Mouse (Mus musculus) CH12.LX (cell line): ENCODE data around the gene Birc3. TPM values are rescaled to one million over a fixed set of nuclear protein-coding genes. Genes with fewer than 3 reads are reported as not detected.

Experiments used
- DNase-seq: peaks from one replicate; pipeline ENCODE4 v3.0.0-alpha.2; 2013; ENCODE audit errors: extremely low read depth
- H3K27ac ChIP-seq: 2 replicates; pipeline ENCODE4 v1.5.1; 2012; ENCODE audit warnings: low read depth, mild to moderate bottlenecking, control low read depth, moderate library complexity; ENCODE audit not compliant: insufficient read depth
- H3K27me3 ChIP-seq: replicated peaks from 2 replicates; pipeline ENCODE3; 2012; ENCODE audit warnings: inconsistent platforms
- H3K36me3 ChIP-seq, 2 experiments: replicated peaks in 1 of 2; 2 replicates each; pipeline versions ENCODE3 to v1.6.1; 2012; ENCODE audit warnings: inconsistent platforms in 1 of 2, low read length in 1 of 2, mild to moderate bottlenecking in 1 of 2, mixed read lengths in 1 of 2, moderate library complexity in 1 of 2; ENCODE audit not compliant: control insufficient read depth in 1 of 2, insufficient read depth in 1 of 2
- H3K4me1 ChIP-seq, 2 experiments: 2 replicates each; pipeline ENCODE4 v1.6.1; 2012; ENCODE audit warnings: inconsistent platforms in 1 of 2, moderate library complexity in 1 of 2; ENCODE audit not compliant: insufficient read depth in 2 of 2, control insufficient read depth in 1 of 2
- H3K4me2 ChIP-seq: 2 replicates; pipeline ENCODE4 v1.6.1; 2012; ENCODE audit warnings: low read depth, mild to moderate bottlenecking, control low read depth; ENCODE audit not compliant: poor library complexity, insufficient read depth, severe bottlenecking
- H3K4me3 ChIP-seq, 3 experiments: fragments of 150-350 bp in 1 of 3; sonication (generic) in 1 of 3; replicated peaks in 1 of 3; 2 replicates each; pipeline versions ENCODE3 to v1.5.1; 2011 to 2012; ENCODE audit warnings: low read depth in 2 of 3, low read length in 2 of 3, mild to moderate bottlenecking in 2 of 3, moderate library complexity in 2 of 3, control low read depth in 1 of 3, improper control_type of control experiment in 1 of 3, inconsistent platforms in 1 of 3, mixed read lengths in 1 of 3; ENCODE audit not compliant: poor library complexity in 1 of 3
- H3K79me2 ChIP-seq: replicated peaks from 2 replicates; pipeline ENCODE4 v1.6.1; 2012; ENCODE audit warnings: mild to moderate bottlenecking, moderate library complexity; ENCODE audit not compliant: control insufficient read depth, poor library complexity, insufficient read depth, severe bottlenecking; ENCODE audit errors: extremely low read depth
- H3K9ac ChIP-seq: 2 replicates; pipeline ENCODE4 v1.6.1; 2012; ENCODE audit warnings: low read depth, mild to moderate bottlenecking, control low read depth, moderate library complexity; ENCODE audit not compliant: insufficient read depth
- H3K9me3 ChIP-seq: replicated peaks from 2 replicates; pipeline ENCODE3; 2012; ENCODE audit warnings: low read length, inconsistent platforms, mixed read lengths
- CTCF ChIP-seq, 2 experiments: IDR thresholded peaks in 1 of 2; conservative IDR thresholded peaks in 1 of 2; 2 replicates each; pipeline ENCODE4 v1.5.1; 2011 to 2012; ENCODE audit warnings: low read depth in 2 of 2, low read length in 2 of 2, improper control_type of control experiment in 1 of 2, inconsistent platforms in 1 of 2, mild to moderate bottlenecking in 1 of 2, moderate library complexity in 1 of 2
- E2F4 ChIP-seq: IDR thresholded peaks from 2 replicates; pipeline ENCODE4 v1.6.1; 2011; ENCODE audit warnings: low read depth, low read length, improper control_type of control experiment; ENCODE audit not compliant: insufficient replicate concordance
- ELF1 ChIP-seq: IDR thresholded peaks from 2 replicates; pipeline ENCODE4 v1.6.1; 2014; ENCODE audit warnings: low read depth, mild to moderate bottlenecking, inconsistent platforms, low read length, improper control_type of control experiment
- GABPA ChIP-seq: IDR thresholded peaks from 2 replicates; pipeline ENCODE4 v1.6.1; 2012; ENCODE audit warnings: low read depth, low read length, improper control_type of control experiment, inconsistent platforms; ENCODE audit not compliant: insufficient replicate concordance
- HCFC1 ChIP-seq: IDR thresholded peaks from 2 replicates; pipeline ENCODE4 v1.6.1; 2012; ENCODE audit warnings: low read depth, mild to moderate bottlenecking, inconsistent platforms, low read length, improper control_type of control experiment
- IRF4 ChIP-seq: IDR thresholded peaks from 2 replicates; pipeline ENCODE4 v1.6.1; 2014; ENCODE audit warnings: low read depth, mild to moderate bottlenecking, inconsistent platforms, low read length, improper control_type of control experiment
- JUND ChIP-seq: conservative IDR thresholded peaks from 2 replicates; pipeline ENCODE4 v1.6.1; 2011; ENCODE audit warnings: low read depth, low read length, improper control_type of control experiment
- KAT2A ChIP-seq: IDR thresholded peaks from 2 replicates; pipeline ENCODE4 v1.6.1; 2012; ENCODE audit warnings: low read length, improper control_type of control experiment, inconsistent platforms; ENCODE audit not compliant: insufficient replicate concordance
- MAX ChIP-seq: IDR thresholded peaks from 2 replicates; pipeline ENCODE4 v1.6.1; 2011; ENCODE audit warnings: low read length, improper control_type of control experiment
- MXI1 ChIP-seq: IDR thresholded peaks from 2 replicates; pipeline ENCODE4 v1.6.1; 2011; ENCODE audit warnings: mild to moderate bottlenecking, low read depth, low read length, improper control_type of control experiment
- MYC ChIP-seq: IDR thresholded peaks from 2 replicates; pipeline ENCODE4 v1.6.1; 2011; ENCODE audit warnings: low read depth, mild to moderate bottlenecking, improper control_type of control experiment, low read length
- TBP ChIP-seq: conservative IDR thresholded peaks from 2 replicates; pipeline ENCODE4 v1.6.1; 2011; ENCODE audit warnings: low read depth, low read length, improper control_type of control experiment
- USF1 ChIP-seq: IDR thresholded peaks from 2 replicates; pipeline ENCODE4 v1.6.1; 2014; ENCODE audit warnings: low read depth, mild to moderate bottlenecking, inconsistent platforms, low read length, improper control_type of control experiment
- USF2 ChIP-seq: conservative IDR thresholded peaks from 2 replicates; pipeline ENCODE4 v1.6.1; 2011; ENCODE audit warnings: low read depth, low read length, improper control_type of control experiment
- ZC3H11A ChIP-seq: IDR thresholded peaks from 2 replicates; pipeline ENCODE4 v1.6.1; 2012; ENCODE audit warnings: low read depth, mild to moderate bottlenecking, inconsistent platforms, low read length, improper control_type of control experiment
- ZKSCAN1 ChIP-seq: IDR thresholded peaks from 2 replicates; pipeline ENCODE4 v1.6.1; 2012; ENCODE audit warnings: low read depth, inconsistent platforms, low read length, improper control_type of control experiment, borderline replicate concordance
- dilution Hi-C: fragments of 300-500 bp; cut with MboI; formaldehyde crosslinking; loops from 2 replicates; pipeline ENCODE4 v1.14.3; 2020; ENCODE audit warnings: low sequenced_read_pairs; ENCODE audit not compliant: extremely low pct_unique_long_range_greater_than_20kb, extremely low pct_ligation_motif_present
- in situ Hi-C: fragments of 300-500 bp; cut with MboI; formaldehyde crosslinking; loops from 3 replicates; pipeline ENCODE4 v1.14.3; 2019; ENCODE audit warnings: low sequenced_read_pairs, low pct_ligation_motif_present, low pct_unique_long_range_greater_than_20kb, mixed read lengths
- polyA plus RNA-seq: library from polyadenylated mRNA; unstranded; fragments of >175 nt; gene quantifications from 2 replicates; pipeline ENCODE4 v1.2.1, GENCODE M21; 2012; ENCODE audit warnings: low read depth; ENCODE audit not compliant: insufficient read length
- total RNA-seq, 2 experiments: library from RNA; depleted of rRNA; stranded (reverse); fragments of 300-350 nt in 1 of 2; fragments of >200 nt in 1 of 2; gene quantifications; 2 replicates each; pipeline ENCODE4 v1.2.3; 2012 to 2014

Birc3 gene
- total and polyA plus RNA-seq, 3 experiments, result 67.9 to 80.0 (median 73.2) TPM

GRCm38 (mm10) chr9:7914925-7915324 lies 41.9 kb upstream of the Birc3 start:
- H3K27me3 ChIP-seq, result no peaks in the 10 kb centered on the region
- TF ChIP-seq IRF4 (no peak), ZKSCAN1 (no peak), E2F4 (no peak), MXI1 (no peak), MAX (no peak)
- TF ChIP-seq, all 38 proteins: peak for 0
- H3K4me3 ChIP-seq, result no peak overlapping the region
- H3K9me3 ChIP-seq, result no peaks in the 10 kb centered on the region
- in situ Hi-C loops, result no loop called here
- H3K27ac ChIP-seq, result no peak overlapping the region
- no peaks in the 10 kb centered on the region for H3K79me2 ChIP-seq
- H3K9ac ChIP-seq, result no peak overlapping the region
- no peaks in the 10 kb centered on the region for H3K36me3 ChIP-seq
- H3K4me1 ChIP-seq, result no peaks in the 10 kb centered on the region
- no peak for DNase-seq
- dilution Hi-C loops, result no loop called here
- H3K4me2 ChIP-seq, result no peak overlapping the region

GRCm38 (mm10) chr9:7914487-7914886 lies 41.5 kb upstream of the Birc3 start:
- in situ Hi-C loops, result no loop called here
- DNase-seq, result no peak

DNA sequence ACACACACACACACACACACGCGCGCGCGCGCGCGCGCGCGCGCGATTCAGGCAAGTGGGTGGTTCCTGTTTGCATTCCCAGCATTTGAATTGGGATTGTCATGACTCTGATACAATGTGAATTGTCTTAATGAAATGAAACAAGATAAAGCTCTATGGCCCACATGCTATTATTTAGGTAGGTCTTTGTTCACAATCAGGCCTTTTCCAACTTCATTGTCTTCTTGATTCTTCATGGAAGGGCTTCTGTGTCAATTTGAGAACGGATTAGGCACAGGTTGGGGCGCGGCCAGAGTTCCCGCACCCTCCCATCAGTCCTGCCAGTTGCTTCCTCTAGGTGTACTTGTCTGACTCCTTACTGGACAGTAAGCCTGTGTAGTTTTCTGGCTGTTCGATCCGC lies 41.0 kb upstream of the Birc3 start:
- Histone ChIP-seq H3K9ac (no peak overlapping the region), H3K79me2 (no peaks in the 10 kb centered on the region), H3K36me3 (no peaks in the 10 kb centered on the region), H3K27me3 (no peaks in the 10 kb centered on the region), H3K4me1 (no peaks in the 10 kb centered on the region), H3K27ac (no peak overlapping the region), H3K4me3 (no peak overlapping the region), H3K9me3 (peaks cover 3% of the 10 kb centered on the region), H3K4me2 (no peak overlapping the region)
- in situ Hi-C loops, result no loop called here
- no peak for DNase-seq
- dilution Hi-C loops, result no loop called here
- no peak for TF ChIP-seq IRF4
- TF ChIP-seq ZKSCAN1, result no peak
- TF ChIP-seq KAT2A, result no peak

More at GRCm38 (mm10) chr9:7914487-7914886, 41.5 kb upstream of the Birc3 start:
- H3K79me2 ChIP-seq, result no peaks in the 10 kb centered on the region
- H3K4me1 ChIP-seq, result no peaks in the 10 kb centered on the region
- no peaks in the 10 kb centered on the region for H3K36me3 ChIP-seq
- no peak for TF ChIP-seq MAX
- TF ChIP-seq ELF1, result no peak
- TF ChIP-seq JUND, result no peak
- TF ChIP-seq HCFC1, result no peak
- no peak for TF ChIP-seq MYC
- no peak for TF ChIP-seq KAT2A
- no peak for TF ChIP-seq CTCF (conservative IDR thresholded peaks at IDR 0.05 in 1 of 2, IDR thresholded peaks at IDR 0.05 in 1 of 2; ENCODE audit: low read depth in 2 of 2, low read length in 2 of 2)
- no peak for TF ChIP-seq ZC3H11A
- TF ChIP-seq USF2, result no peak
- TF ChIP-seq GABPA, result no peak
- no peak for TF ChIP-seq USF1
- TF ChIP-seq TBP, result no peak
- no peaks in the 10 kb centered on the region for H3K9me3 ChIP-seq
- no peak overlapping the region for H3K9ac ChIP-seq
- no peak overlapping the region for H3K27ac ChIP-seq
- H3K27me3 ChIP-seq, result no peaks in the 10 kb centered on the region
- dilution Hi-C loops, result no loop called here
- H3K4me3 ChIP-seq, result no peak overlapping the region
- H3K4me2 ChIP-seq, result no peak overlapping the region
